Mouse (Mus musculus): ENCODE measurements around the gene Mrto4. TPM values are rescaled to one million over a fixed set of nuclear protein-coding genes. Genes with fewer than 3 reads are reported as not detected.

The Mrto4 gene
- polyA plus RNA-seq, 1 experiment from 2014 or later, result 136 TPM

GRCm38 (mm10) chr4:139318449-139318848 lies 33.9 kb downstream of the Mrto4 start:
- no peak for DNase-seq
- H3K36me3 ChIP-seq (ENCODE audit: insufficient read depth), result peaks cover 41% of the 10 kb centered on the region
- H3K4me2 ChIP-seq, result no peak overlapping the region
- no peaks in the 10 kb centered on the region for H3K4me1 ChIP-seq (ENCODE audit: insufficient read depth)
- no peaks in the 10 kb centered on the region for H3K27me3 ChIP-seq (ENCODE audit: insufficient read depth, low read length)
- ATAC-seq (ENCODE audit: insufficient read depth), result no peak
- H3K4me3 ChIP-seq (ENCODE audit: low read depth, low read length), result no peak overlapping the region
- H3K9me3 ChIP-seq (ENCODE audit: low read depth, low read length), result no peaks in the 10 kb centered on the region
- 88% methylated on average over 11 of the region's 11 CpGs for WGBS
- H3K27ac ChIP-seq (ENCODE audit: low read depth), result no peak overlapping the region
- TF ChIP-seq CTCF (IDR thresholded peaks at IDR 0.05; ENCODE audit: low read depth), result no peak
- no peak overlapping the region for H3K9ac ChIP-seq

- Histone ChIP-seq H3K27me3 (ENCODE audit: insufficient read depth, low read length) (no peaks in the 10 kb centered on the region), H3K4me1 (ENCODE audit: insufficient read depth) (no peaks in the 10 kb centered on the region), H3K9ac (no peak overlapping the region), H3K9me3 (ENCODE audit: low read depth, low read length) (no peaks in the 10 kb centered on the region), H3K36me3 (ENCODE audit: insufficient read depth) (peaks cover 26% of the 10 kb centered on the region; the same call in 1 of the 2 replicates), H3K4me2 (0 out of 2 replicates have a peak overlapping the region, but pooled peaks have one; percentile 97), H3K4me3 (ENCODE audit: low read depth, low read length) (no peak overlapping the region), H3K27ac (ENCODE audit: low read depth) (no peak overlapping the region)
- 56% methylated on average over 4 of the region's 4 CpGs for WGBS
- no peak for ATAC-seq (ENCODE audit: insufficient read depth)
- TF ChIP-seq CTCF (IDR thresholded peaks at IDR 0.05; ENCODE audit: low read depth), result peak; percentile 59
- peak; percentile 63 for DNase-seq
Measured at GRCm38 (mm10) chr4:139312632-139313031, 39.7 kb downstream of the Mrto4 start.

- DNase-seq (no peak), ATAC-seq (ENCODE audit: insufficient read depth) (no peak)
Measured at GRCm38 (mm10) chr4:139311707-139312106, 40.7 kb downstream of the Mrto4 start.

GRCm38 (mm10) chr4:139310899-139311701 lies 41.3 kb downstream of the Mrto4 start:
- DNase-seq (peak; percentile 35), ATAC-seq (ENCODE audit: insufficient read depth) (peak; percentile 82)
- TF ChIP-seq CTCF (IDR thresholded peaks at IDR 0.05; ENCODE audit: low read depth), result no peak
- Histone ChIP-seq H3K4me2 (peak overlapping the region; percentile 97), H3K27me3 (ENCODE audit: insufficient read depth, low read length) (no peaks in the 10 kb centered on the region), H3K36me3 (ENCODE audit: insufficient read depth) (peaks cover 14% of the 10 kb centered on the region; the same call in 1 of the 2 replicates), H3K9me3 (ENCODE audit: low read depth, low read length) (no peaks in the 10 kb centered on the region), H3K4me3 (ENCODE audit: low read depth, low read length) (peak overlapping the region; percentile 93), H3K27ac (ENCODE audit: low read depth) (peak overlapping the region; percentile 73), H3K4me1 (ENCODE audit: insufficient read depth) (no peaks in the 10 kb centered on the region), H3K9ac (peak overlapping the region; percentile 83)
- WGBS, result under 1% methylated on average over 53 of the region's 53 CpGs

More at GRCm38 (mm10) chr4:139311707-139312106, 40.7 kb downstream of the Mrto4 start:
- Histone ChIP-seq H3K9me3 (ENCODE audit: low read depth, low read length) (no peaks in the 10 kb centered on the region), H3K27me3 (ENCODE audit: insufficient read depth, low read length) (no peaks in the 10 kb centered on the region), H3K4me3 (ENCODE audit: low read depth, low read length) (peak overlapping the region; percentile 93), H3K9ac (peak overlapping the region; percentile 83), H3K4me1 (ENCODE audit: insufficient read depth) (no peaks in the 10 kb centered on the region), H3K36me3 (ENCODE audit: insufficient read depth) (peaks cover 18% of the 10 kb centered on the region; the same call in 1 of the 2 replicates), H3K4me2 (peak overlapping the region; percentile 97), H3K27ac (ENCODE audit: low read depth) (no peak overlapping the region)
- 20% methylated on average over 14 of the region's 14 CpGs for WGBS
- TF ChIP-seq CTCF (IDR thresholded peaks at IDR 0.05; ENCODE audit: low read depth), result no peak

GRCm38 (mm10) chr4:139310171-139310898 lies 42.0 kb downstream of the Mrto4 start, which contains the start of the genes Pqlc2 and Akr7a5:
TSS of gene Pqlc2 (minus strand) at chr4:139310708.
TSS of gene Akr7a5 (plus strand) at chr4:139310744.
- Histone ChIP-seq H3K9me3 (ENCODE audit: low read depth, low read length) (no peaks in the 10 kb centered on the region), H3K4me3 (ENCODE audit: low read depth, low read length) (peak within 1 kb of the TSS; percentile 93), H3K36me3 (ENCODE audit: insufficient read depth) (peaks cover 8% of the 10 kb centered on the region; the same call in 1 of the 2 replicates), H3K4me1 (ENCODE audit: insufficient read depth) (no peaks in the 10 kb centered on the region), H3K27me3 (ENCODE audit: insufficient read depth, low read length) (no peaks in the 10 kb centered on the region), H3K27ac (ENCODE audit: low read depth) (peak within 1 kb of the TSS; percentile 73), H3K4me2 (peak within 1 kb of the TSS; percentile 97), H3K9ac (peak within 1 kb of the TSS; percentile 83)
- peak; percentile 90 for ATAC-seq (ENCODE audit: insufficient read depth)
- no peak for TF ChIP-seq CTCF (IDR thresholded peaks at IDR 0.05; ENCODE audit: low read depth)
- DNase-seq, result peak; percentile 99
- under 1% methylated on average over 63 of the region's 63 CpGs for WGBS

GRCm38 (mm10) chr4:139309651-139310050 lies 42.7 kb downstream of the Mrto4 start:
- Histone ChIP-seq H3K4me1 (ENCODE audit: insufficient read depth) (no peaks in the 10 kb centered on the region), H3K27ac (ENCODE audit: low read depth) (no peak overlapping the region), H3K36me3 (ENCODE audit: insufficient read depth) (peaks cover 2% of the 10 kb centered on the region; the same call in 1 of the 2 replicates), H3K27me3 (ENCODE audit: insufficient read depth, low read length) (no peaks in the 10 kb centered on the region), H3K9me3 (ENCODE audit: low read depth, low read length) (no peaks in the 10 kb centered on the region), H3K4me2 (peak overlapping the region; percentile 97), H3K9ac (peak overlapping the region; percentile 83), H3K4me3 (ENCODE audit: low read depth, low read length) (peak overlapping the region; percentile 93)
- WGBS, result 18% methylated on average over 6 of the region's 6 CpGs
- peak; percentile 53 for TF ChIP-seq CTCF (IDR thresholded peaks at IDR 0.05; ENCODE audit: low read depth)
- DNase-seq (no peak), ATAC-seq (ENCODE audit: insufficient read depth) (no peak)
